Mouse (Mus musculus) heart, embryonic 13.5 days (tissue): ENCODE results near the gene Fkbp5. TPM values are rescaled to one million over a fixed set of nuclear protein-coding genes. Genes with fewer than 3 reads are reported as not detected.
"Not testable (repeated sequence)": the region's sequence is repeated elsewhere in the genome, so short reads cannot be mapped to it uniquely, and the experiment has no call there.

Source experiments
- ATAC-seq: fragments of 200-750 bp; cut with Nextera tagmentation; 2 replicates; pipeline ENCODE4 v1.8.0; 2017; ENCODE audit warnings: moderate TSS enrichment; ENCODE audit not compliant: insufficient number of reproducible peaks, low FRiP score, low TSS enrichment; ENCODE audit errors: extremely low read depth
- H3K27ac ChIP-seq: fragments of 300-500 bp; sonication (generic); replicated peaks from 2 replicates; pipeline ENCODE4 v1.5.1; 2015; ENCODE audit warnings: moderate library complexity, mild to moderate bottlenecking, inconsistent platforms
- H3K27me3 ChIP-seq: fragments of 300-500 bp; sonication (generic); replicated peaks from 2 replicates; pipeline ENCODE4 v1.6.1; 2015; ENCODE audit warnings: mild to moderate bottlenecking, inconsistent platforms
- H3K36me3 ChIP-seq: fragments of 300-500 bp; sonication (generic); 2 replicates; pipeline ENCODE4 v1.6.1; 2015; ENCODE audit warnings: mild to moderate bottlenecking, inconsistent platforms
- H3K4me1 ChIP-seq: fragments of 300-500 bp; sonication (generic); 2 replicates; pipeline ENCODE4 v1.6.1; 2015; ENCODE audit warnings: inconsistent platforms
- H3K4me2 ChIP-seq: fragments of 300-500 bp; sonication (generic); 2 replicates; pipeline ENCODE4 v1.6.1; 2015; ENCODE audit warnings: inconsistent platforms, mild to moderate bottlenecking, moderate library complexity
- H3K4me3 ChIP-seq: fragments of 300-500 bp; sonication (generic); 2 replicates; pipeline ENCODE4 v1.5.1; 2015; ENCODE audit warnings: moderate library complexity, mild to moderate bottlenecking, inconsistent platforms
- H3K9ac ChIP-seq: fragments of 300-500 bp; sonication (generic); 2 replicates; pipeline ENCODE4 v1.6.1; 2015; ENCODE audit warnings: inconsistent platforms, mild to moderate bottlenecking, moderate library complexity
- H3K9me3 ChIP-seq: fragments of 300-500 bp; sonication (generic); 2 replicates; pipeline ENCODE4 v1.6.1; 2016; ENCODE audit warnings: inconsistent platforms
- WGBS: fragments of 180-500 bp; shearing (Covaris S2); methylation state at CpG from one replicate; pipeline ENCODE4 v1.1.7; 2015; ENCODE audit warnings: mixed read lengths; 5-methylcytosine and 5-hydroxymethylcytosine counted together
- polyA plus RNA-seq: library from polyadenylated mRNA; unstranded; fragments of >200 nt; fragmentation: Nextera tagmentation; extraction: Ambion mirVana; gene quantifications from 2 replicates; pipeline ENCODE4 v1.2.1, GENCODE M21; 2015

The Fkbp5 gene
- polyA plus RNA-seq, 1 experiment from 2014 or later: 11.8 TPM

- 80% methylated on average over 6 of the region's 6 CpGs for WGBS
- Histone ChIP-seq H3K36me3 (peaks cover 7% of the 10 kb centered on the region), H3K9me3 (no peaks in the 10 kb centered on the region), H3K4me3 (no peak overlapping the region), H3K27ac (no peak overlapping the region), H3K27me3 (no peaks in the 10 kb centered on the region), H3K9ac (no peak overlapping the region), H3K4me2 (no peak overlapping the region), H3K4me1 (peaks cover 13% of the 10 kb centered on the region)
- ATAC-seq: no peak
These were observed 85.4 kb downstream of the Fkbp5 start for GRCm38 (mm10) chr17:28431931-28432335.

- no peak overlapping the region for H3K9ac ChIP-seq
- no peak for ATAC-seq
- no peaks in the 10 kb centered on the region for H3K9me3 ChIP-seq
- 75% methylated on average over 7 of the region's 7 CpGs for WGBS
- H3K4me2 ChIP-seq: no peak overlapping the region
- H3K27me3 ChIP-seq: no peaks in the 10 kb centered on the region
- H3K4me1 ChIP-seq: peaks cover 13% of the 10 kb centered on the region
- H3K36me3 ChIP-seq: peaks cover 13% of the 10 kb centered on the region
- H3K27ac ChIP-seq: no peak overlapping the region
- no peak overlapping the region for H3K4me3 ChIP-seq
These were observed 86.3 kb downstream of the Fkbp5 start for GRCm38 (mm10) chr17:28431038-28431437.

GRCm38 (mm10) chr17:28428474-28429258, 88.7 kb downstream of the Fkbp5 start:
- ATAC-seq: no peak
- Histone ChIP-seq H3K4me2 (no peak overlapping the region), H3K4me3 (no peak overlapping the region), H3K9me3 (no peaks in the 10 kb centered on the region), H3K27me3 (no peaks in the 10 kb centered on the region), H3K9ac (no peak overlapping the region), H3K4me1 (peaks cover 20% of the 10 kb centered on the region), H3K36me3 (peaks cover 16% of the 10 kb centered on the region), H3K27ac (0 out of 2 replicates have a peak overlapping the region, but pooled peaks have one; percentile 28)
- WGBS: 55% methylated on average over 15 of the region's 15 CpGs

GRCm38 (mm10) chr17:28427666-28428065, 89.7 kb downstream of the Fkbp5 start:
- WGBS: 88% methylated on average over 6 of the region's 6 CpGs
- Histone ChIP-seq H3K36me3 (peaks cover 16% of the 10 kb centered on the region), H3K4me1 (peaks cover 20% of the 10 kb centered on the region), H3K4me2 (no peak overlapping the region), H3K9ac (no peak overlapping the region), H3K4me3 (no peak overlapping the region), H3K27me3 (no peaks in the 10 kb centered on the region), H3K27ac (no peak overlapping the region), H3K9me3 (no peaks in the 10 kb centered on the region)
- ATAC-seq: no peak

- WGBS: 72% methylated on average over 6 of the region's 6 CpGs
- no peak overlapping the region for H3K27ac ChIP-seq
These were observed 93.0 kb downstream of the Fkbp5 start for GRCm38 (mm10) chr17:28424373-28424772.

GRCm38 (mm10) chr17:28421071-28421470, 96.3 kb downstream of the Fkbp5 start:
- peak overlapping the region; percentile 65 for H3K9ac ChIP-seq
- H3K4me2 ChIP-seq: peak overlapping the region; percentile 58
- ATAC-seq: no peak

More at GRCm38 (mm10) chr17:28424373-28424772, 93.0 kb downstream of the Fkbp5 start:
- H3K36me3 ChIP-seq: peaks cover 16% of the 10 kb centered on the region
- no peaks in the 10 kb centered on the region for H3K9me3 ChIP-seq
- ATAC-seq: no peak
- no peak overlapping the region for H3K4me3 ChIP-seq
- peaks cover 37% of the 10 kb centered on the region for H3K4me1 ChIP-seq
- H3K9ac ChIP-seq: no peak overlapping the region; the same call in 1 of the 2 replicates
- no peak overlapping the region for H3K4me2 ChIP-seq
- H3K27me3 ChIP-seq: no peaks in the 10 kb centered on the region

GRCm38 (mm10) chr17:28420229-28421051, 96.9 kb downstream of the Fkbp5 start:
- Histone ChIP-seq H3K4me1 (peaks cover 29% of the 10 kb centered on the region), H3K9ac (peak overlapping the region; percentile 65), H3K36me3 (peaks cover 5% of the 10 kb centered on the region), H3K9me3 (no peaks in the 10 kb centered on the region), H3K4me3 (peak overlapping the region; percentile 16; the same call in 1 of the 2 replicates), H3K27ac (peak overlapping the region; percentile 83), H3K27me3 (no peaks in the 10 kb centered on the region), H3K4me2 (peak overlapping the region; percentile 58)
- no peak for ATAC-seq
- WGBS: 30% methylated on average over 12 of the region's 12 CpGs

More at GRCm38 (mm10) chr17:28421071-28421470, 96.3 kb downstream of the Fkbp5 start:
- WGBS: 57% methylated on average over 5 of the region's 5 CpGs
- H3K9me3 ChIP-seq: no peaks in the 10 kb centered on the region
- peaks cover 3% of the 10 kb centered on the region; the same call in 1 of the 2 replicates for H3K36me3 ChIP-seq
- H3K27ac ChIP-seq: peak overlapping the region; percentile 83
- H3K4me3 ChIP-seq: no peak overlapping the region
- H3K4me1 ChIP-seq: peaks cover 29% of the 10 kb centered on the region
- H3K27me3 ChIP-seq: no peaks in the 10 kb centered on the region

- H3K9ac ChIP-seq: no peak overlapping the region
- peaks cover 29% of the 10 kb centered on the region for H3K4me1 ChIP-seq
- H3K36me3 ChIP-seq: peaks cover 8% of the 10 kb centered on the region
- no peaks in the 10 kb centered on the region for H3K27me3 ChIP-seq
- no peaks in the 10 kb centered on the region for H3K9me3 ChIP-seq
- H3K4me3 ChIP-seq: no peak overlapping the region
- WGBS: 65% methylated on average over 6 of the region's 6 CpGs
- no peak overlapping the region for H3K4me2 ChIP-seq
- no peak for ATAC-seq
- H3K27ac ChIP-seq: peak overlapping the region; percentile 83
These were observed 97.7 kb downstream of the Fkbp5 start for GRCm38 (mm10) chr17:28419636-28420035.

- ATAC-seq: no peak
- 75% methylated on average over 1 of the region's 1 CpGs for WGBS
- no peaks in the 10 kb centered on the region for H3K9me3 ChIP-seq
- H3K4me1 ChIP-seq: peaks cover 24% of the 10 kb centered on the region
- peaks cover 8% of the 10 kb centered on the region for H3K36me3 ChIP-seq
- no peak overlapping the region for H3K4me2 ChIP-seq
- no peaks in the 10 kb centered on the region for H3K27me3 ChIP-seq
- H3K9ac ChIP-seq: no peak overlapping the region
- no peak overlapping the region for H3K4me3 ChIP-seq
- H3K27ac ChIP-seq: no peak overlapping the region
These were observed 98.4 kb downstream of the Fkbp5 start for GRCm38 (mm10) chr17:28418954-28419353.

GRCm38 (mm10) chr17:28418481-28418880, 98.8 kb downstream of the Fkbp5 start:
- not testable (repeated sequence) for H3K36me3 ChIP-seq, H3K4me3 ChIP-seq, ATAC-seq, H3K27ac ChIP-seq, H3K9me3 ChIP-seq, H3K9ac ChIP-seq, H3K27me3 ChIP-seq, H3K4me2 ChIP-seq
- H3K4me1 ChIP-seq: peaks cover 23% of the 10 kb centered on the region

- WGBS: 84% methylated on average over 5 of the region's 5 CpGs
- H3K9ac ChIP-seq: no peak overlapping the region
- ATAC-seq: no peak
- H3K4me3 ChIP-seq: no peak overlapping the region
- H3K4me1 ChIP-seq: peaks cover 23% of the 10 kb centered on the region
- H3K4me2 ChIP-seq: no peak overlapping the region
- H3K27me3 ChIP-seq: no peaks in the 10 kb centered on the region
- H3K36me3 ChIP-seq: peaks cover 8% of the 10 kb centered on the region
- no peak overlapping the region for H3K27ac ChIP-seq
- no peaks in the 10 kb centered on the region for H3K9me3 ChIP-seq
These were observed 99.6 kb downstream of the Fkbp5 start for GRCm38 (mm10) chr17:28417771-28418170.
